Mouse (Mus musculus): Measurements from ENCODE around the gene Tram1l1.

GRCm38 (mm10) chr3:124372031-124372430, 51.4 kb downstream of the Tram1l1 start:
- TF ChIP-seq PAX5 (IDR thresholded peaks at IDR 0.05; ENCODE audit: low read length) (no peak), POLR2A (IDR thresholded peaks at IDR 0.05; ENCODE audit: low read depth, low read length) (no peak), ZNF384 (IDR thresholded peaks at IDR 0.05; ENCODE audit: low read depth, low read length) (no peak), EP300 (IDR thresholded peaks at IDR 0.05; ENCODE audit: low read length) (no peak), CTCF (conservative IDR thresholded peaks at IDR 0.05 in 1 of 2, IDR thresholded peaks at IDR 0.05 in 1 of 2; ENCODE audit: low read depth in 2 of 2, low read length in 2 of 2) (no peak), ELF1 (IDR thresholded peaks at IDR 0.05; ENCODE audit: low read depth, low read length) (no peak), MEF2A (IDR thresholded peaks at IDR 0.05; ENCODE audit: borderline replicate concordance, low read depth, low read length) (no peak), HCFC1 (IDR thresholded peaks at IDR 0.05; ENCODE audit: low read depth, low read length) (no peak), ZC3H11A (IDR thresholded peaks at IDR 0.05; ENCODE audit: low read depth, low read length) (no peak)

Measured in CH12.LX (cell line).